Mouse (Mus musculus) monocyte, adult 2 months (primary cell): Measurements from ENCODE around the gene Klra8.
"Not testable (repeated sequence)": the region's sequence is repeated elsewhere in the genome, so short reads cannot be mapped to it uniquely, and the experiment has no call there.

ENCODE experiments used
- DNase-seq, 2 experiments: peaks; one replicate each; pipeline ENCODE4 v3.0.0; 2022; ENCODE audit warnings: low spot score in 2 of 2, low read depth in 1 of 2

Klra8 gene

GRCm38 (mm10) chr6:130129798-130130197, at the start of gene Klra8:
Klra8 (minus strand) TSS chr6:130129898.
- DNase-seq: not testable (repeated sequence)

GRCm38 (mm10) chr6:130110485-130110884, 19.2 kb downstream of the Klra8 start:
- no peak for DNase-seq

GRCm38 (mm10) chr6:130102743-130103142, 27.0 kb downstream of the Klra8 start:
- not testable (repeated sequence) for DNase-seq

- DNase-seq: no peak
Measured at GRCm38 (mm10) chr6:130092336-130092948, 37.3 kb downstream of the Klra8 start.

GRCm38 (mm10) chr6:130067171-130067570, 62.5 kb downstream of the Klra8 start, which contains the start of gene Klra4:
Klra4 (minus strand) TSS chr6:130067271.
- DNase-seq: not testable (repeated sequence)
